Mouse (Mus musculus) embryonic facial prominence, embryonic 11.5 days (tissue): ENCODE results near the gene Trim46. TPM values are rescaled to one million over a fixed set of nuclear protein-coding genes. Genes with fewer than 3 reads are reported as not detected.

Source experiments
- ATAC-seq: fragments of 200-750 bp; cut with Nextera tagmentation; replicated peaks from 2 replicates; pipeline ENCODE4 v1.8.0; 2017; ENCODE audit warnings: low read depth; ENCODE audit not compliant: insufficient number of reproducible peaks, low FRiP score, low TSS enrichment
- DNase-seq: peaks from one replicate; pipeline ENCODE4 v3.0.0-alpha.2; 2015; ENCODE audit warnings: low spot score
- H3K27ac ChIP-seq: fragments of 300-500 bp; sonication (generic); replicated peaks from 2 replicates; pipeline ENCODE4 v1.5.1; 2014; ENCODE audit warnings: mild to moderate bottlenecking, low read depth, low read length, control low read depth
- H3K27me3 ChIP-seq: fragments of 300-500 bp; sonication (generic); 2 replicates; pipeline ENCODE4 v1.6.1; 2014; ENCODE audit warnings: mild to moderate bottlenecking, low read length, moderate library complexity, mixed read lengths; ENCODE audit not compliant: control insufficient read depth, insufficient read depth
- H3K36me3 ChIP-seq: fragments of 300-500 bp; sonication (generic); replicated peaks from 2 replicates; pipeline ENCODE4 v1.6.1; 2014; ENCODE audit warnings: low read depth, mild to moderate bottlenecking, low read length, moderate library complexity, mixed read lengths; ENCODE audit not compliant: control insufficient read depth, insufficient read depth
- H3K4me1 ChIP-seq: fragments of 300-500 bp; sonication (generic); 2 replicates; pipeline ENCODE4 v1.6.1; 2014; ENCODE audit warnings: low read length, mixed read lengths; ENCODE audit not compliant: control insufficient read depth, insufficient read depth
- H3K4me2 ChIP-seq: fragments of 300-500 bp; sonication (generic); 2 replicates; pipeline ENCODE4 v1.6.1; 2014; ENCODE audit warnings: low read depth, mild to moderate bottlenecking, control low read depth, low read length, moderate library complexity
- H3K4me3 ChIP-seq: fragments of 300-500 bp; sonication (generic); 2 replicates; pipeline ENCODE4 v1.5.1; 2014; ENCODE audit warnings: low read depth, low read length, control low read depth
- H3K9ac ChIP-seq: fragments of 300-500 bp; sonication (generic); replicated peaks from 2 replicates; pipeline ENCODE4 v1.6.1; 2014; ENCODE audit warnings: mild to moderate bottlenecking, control low read depth, low read length
- H3K9me3 ChIP-seq: fragments of 300-500 bp; sonication (generic); replicated peaks from 2 replicates; pipeline ENCODE4 v1.6.1; 2016; ENCODE audit warnings: mild to moderate bottlenecking, low read length, inconsistent platforms, mixed read lengths; ENCODE audit not compliant: control insufficient read depth
- WGBS: fragments of 180-500 bp; shearing (Covaris S2); extraction: QIAGEN DNeasy Blood & Tissue Kit; methylation state at CpG from one replicate; pipeline ENCODE4 v1.1.7; 2014; 5-methylcytosine and 5-hydroxymethylcytosine counted together
- polyA plus RNA-seq: library from polyadenylated mRNA; unstranded; fragments of >200 nt; fragmentation: Nextera tagmentation; extraction: Ambion mirVana; gene quantifications from 2 replicates; pipeline ENCODE4 v1.2.1, GENCODE M21; 2014

The Trim46 gene
- polyA plus RNA-seq, 1 experiment from 2014 or later: 3.0 TPM

GRCm38 (mm10) chr3:89279153-89279890 lies 33.2 kb upstream of the Trim46 start:
- WGBS: under 1% methylated on average over 35 of the region's 35 CpGs
- Histone ChIP-seq H3K27me3 (peaks cover 5% of the 10 kb centered on the region), H3K4me3 (peak overlapping the region; percentile 49), H3K4me2 (peak overlapping the region; percentile 43), H3K4me1 (peaks cover 16% of the 10 kb centered on the region), H3K36me3 (no peaks in the 10 kb centered on the region), H3K9ac (peak overlapping the region; percentile 68), H3K9me3 (no peaks in the 10 kb centered on the region), H3K27ac (peak overlapping the region; percentile 47; the same call in 1 of the 2 replicates)
- ATAC-seq: peak; percentile 74
- DNase-seq: peak; percentile 87

DNA sequence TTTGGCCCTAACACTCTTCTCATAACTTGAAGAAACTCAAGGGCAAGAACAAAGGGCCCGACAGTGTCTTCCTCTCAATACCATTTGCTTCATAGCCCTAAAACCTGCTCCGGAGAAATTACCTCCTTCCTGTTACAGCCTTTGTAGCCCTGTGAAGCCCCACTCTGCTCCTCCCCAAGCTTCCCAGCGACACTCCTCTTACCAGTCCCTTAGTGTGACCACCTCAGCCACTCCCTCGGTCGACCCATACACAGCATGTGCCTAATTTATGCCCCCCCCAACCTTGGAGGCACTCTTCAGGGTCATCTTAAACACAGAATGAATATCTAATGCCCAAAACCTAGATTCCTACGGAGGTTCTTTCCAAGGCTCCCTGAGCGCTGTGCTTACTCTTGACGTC lies 32.5 kb upstream of the Trim46 start:
- peak overlapping the region; percentile 43 for H3K4me2 ChIP-seq
- DNase-seq (no peak), ATAC-seq (no peak)
- H3K27ac ChIP-seq: no peak overlapping the region; the same call in 1 of the 2 replicates
- peaks cover 5% of the 10 kb centered on the region for H3K27me3 ChIP-seq
- H3K4me3 ChIP-seq: peak overlapping the region; percentile 49
- 14% methylated on average over 8 of the region's 8 CpGs for WGBS
- no peaks in the 10 kb centered on the region for H3K9me3 ChIP-seq
- H3K36me3 ChIP-seq: no peaks in the 10 kb centered on the region
- H3K9ac ChIP-seq: peak overlapping the region; percentile 68
- H3K4me1 ChIP-seq: peaks cover 16% of the 10 kb centered on the region

DNA sequence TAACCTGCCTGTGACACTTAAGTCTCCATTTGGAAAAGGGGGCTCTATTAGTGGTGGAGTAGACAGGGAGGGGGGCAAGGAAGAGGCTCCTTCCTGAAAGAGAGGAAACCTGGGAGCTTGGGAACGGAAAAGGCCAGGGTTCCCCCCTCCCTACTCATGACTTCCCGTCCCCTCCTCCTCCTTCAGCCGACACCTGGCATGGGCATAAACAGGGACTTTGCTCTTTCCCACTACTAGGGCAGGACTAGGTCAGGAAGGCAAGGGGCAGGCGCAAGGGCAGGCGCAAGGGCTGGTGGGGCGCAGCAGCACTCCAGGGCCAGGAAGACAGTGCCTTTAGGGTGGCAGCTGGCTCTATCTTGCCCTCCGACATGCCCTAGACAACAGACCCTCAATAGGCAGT lies 32.0 kb upstream of the Trim46 start:
- ATAC-seq: no peak
- DNase-seq: no peak
- H3K4me1 ChIP-seq: peaks cover 16% of the 10 kb centered on the region
- H3K9me3 ChIP-seq: no peaks in the 10 kb centered on the region
- peaks cover 5% of the 10 kb centered on the region for H3K27me3 ChIP-seq
- no peaks in the 10 kb centered on the region for H3K36me3 ChIP-seq
- H3K4me2 ChIP-seq: peak overlapping the region; percentile 43
- 49% methylated on average over 7 of the region's 7 CpGs for WGBS
- H3K9ac ChIP-seq: peak overlapping the region; percentile 68
- peak overlapping the region; percentile 49 for H3K4me3 ChIP-seq
- H3K27ac ChIP-seq: peak overlapping the region; percentile 31; the same call in 1 of the 2 replicates

DNA sequence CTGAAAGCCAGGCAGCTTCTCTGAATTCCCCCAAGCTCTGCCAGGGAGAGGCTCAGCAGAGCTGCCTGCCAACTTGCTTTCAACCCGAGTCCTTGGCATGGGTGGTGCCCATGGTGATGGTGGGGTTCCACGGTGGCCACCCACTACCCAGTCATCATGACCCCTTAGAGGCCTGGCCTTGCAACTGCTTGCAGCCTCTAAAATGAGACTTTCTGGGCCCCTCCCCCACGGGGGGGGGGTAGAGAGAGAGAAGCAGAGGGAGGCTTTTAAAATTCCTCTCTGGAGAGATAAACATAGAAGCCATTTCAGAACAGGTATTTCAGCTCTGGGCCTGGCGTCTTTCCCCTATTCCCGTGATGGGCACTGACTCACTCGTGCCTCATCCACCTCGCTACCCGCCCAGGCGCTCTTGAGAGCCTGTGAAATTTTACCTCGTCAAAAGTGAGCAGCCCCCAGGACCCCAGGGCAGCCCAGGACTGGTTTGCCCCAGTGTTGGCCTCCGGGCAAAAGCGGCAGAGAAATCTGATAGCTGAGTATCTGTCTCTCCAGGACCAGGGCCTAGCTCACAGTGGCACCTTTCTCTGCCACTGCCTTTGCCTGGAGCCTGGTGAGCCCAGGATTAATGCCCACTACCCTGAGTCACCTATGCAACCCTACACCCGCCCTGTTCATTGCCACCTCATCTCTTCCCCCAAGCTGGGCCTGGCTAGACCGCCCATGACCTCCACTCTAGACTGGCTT lies 31.3 kb upstream of the Trim46 start:
- no peak for ATAC-seq
- no peak for DNase-seq
- Histone ChIP-seq H3K4me3 (peak overlapping the region; percentile 49), H3K4me1 (peaks cover 16% of the 10 kb centered on the region), H3K9ac (no peak overlapping the region; the same call in 1 of the 2 replicates), H3K27me3 (peaks cover 5% of the 10 kb centered on the region), H3K27ac (peak overlapping the region; percentile 53; the same call in 1 of the 2 replicates), H3K9me3 (no peaks in the 10 kb centered on the region), H3K36me3 (no peaks in the 10 kb centered on the region), H3K4me2 (peak overlapping the region; percentile 43)
- 37% methylated on average over 14 of the region's 14 CpGs for WGBS

- Histone ChIP-seq H3K9ac (no peak overlapping the region), H3K27ac (no peak overlapping the region), H3K4me2 (no peak overlapping the region), H3K9me3 (no peaks in the 10 kb centered on the region), H3K27me3 (peaks cover 5% of the 10 kb centered on the region), H3K36me3 (no peaks in the 10 kb centered on the region), H3K4me3 (no peak overlapping the region), H3K4me1 (peaks cover 16% of the 10 kb centered on the region)
- WGBS: 93% methylated on average over 13 of the region's 13 CpGs
- ATAC-seq (no peak), DNase-seq (no peak)
Observed at GRCm38 (mm10) chr3:89276061-89276460, 30.0 kb upstream of the Trim46 start.

GRCm38 (mm10) chr3:89271760-89272159 lies 25.7 kb upstream of the Trim46 start:
- Histone ChIP-seq H3K36me3 (no peaks in the 10 kb centered on the region), H3K4me1 (peaks cover 5% of the 10 kb centered on the region), H3K4me3 (no peak overlapping the region), H3K4me2 (no peak overlapping the region), H3K27ac (no peak overlapping the region), H3K9ac (no peak overlapping the region), H3K27me3 (no peaks in the 10 kb centered on the region), H3K9me3 (no peaks in the 10 kb centered on the region)
- DNase-seq (no peak), ATAC-seq (no peak)
- WGBS: 67% methylated on average over 6 of the region's 6 CpGs

DNA sequence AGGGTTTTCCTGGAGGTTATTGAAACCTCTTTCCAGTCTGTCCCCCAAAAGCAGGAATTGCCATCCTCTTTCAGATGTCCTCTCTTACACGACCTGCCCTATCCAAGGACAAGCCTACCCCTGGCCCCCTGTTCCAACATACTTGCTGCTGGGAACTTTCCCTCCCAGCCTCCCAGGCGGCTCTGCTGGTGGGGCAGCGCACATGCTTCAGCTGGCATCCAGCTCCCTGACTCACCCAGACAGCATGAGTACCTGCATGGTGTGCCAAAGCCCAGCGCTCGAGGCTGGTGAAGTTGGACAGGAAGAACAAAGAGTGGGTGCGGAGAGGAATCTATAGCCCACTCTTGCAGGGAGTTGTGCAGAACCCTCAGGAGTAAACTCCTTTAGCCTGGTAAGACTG lies 24.8 kb upstream of the Trim46 start:
- no peak for ATAC-seq
- Histone ChIP-seq H3K27me3 (no peaks in the 10 kb centered on the region), H3K4me1 (peaks cover 5% of the 10 kb centered on the region), H3K27ac (no peak overlapping the region), H3K9ac (peak overlapping the region; percentile 79; the same call in 1 of the 2 replicates), H3K36me3 (no peaks in the 10 kb centered on the region), H3K9me3 (no peaks in the 10 kb centered on the region), H3K4me2 (peak overlapping the region; percentile 80; the same call in 1 of the 2 replicates), H3K4me3 (no peak overlapping the region; the same call in 1 of the 2 replicates)
- 70% methylated on average over 6 of the region's 6 CpGs for WGBS
- no peak for DNase-seq
